Mouse (Mus musculus) embryonic facial prominence, embryonic 10.5 days (tissue): ENCODE results near the gene Rabepk. TPM values are rescaled to one million over a fixed set of nuclear protein-coding genes. Genes with fewer than 3 reads are reported as not detected.
"Not testable (repeated sequence)": the region's sequence is repeated elsewhere in the genome, so short reads cannot be mapped to it uniquely, and the experiment has no call there.

Source experiments
- DNase-seq: peaks from one replicate; pipeline ENCODE4 v3.0.0-alpha.2; 2017; ENCODE audit warnings: low spot score
- H3K27ac ChIP-seq: fragments of 300-500 bp; sonication (generic); replicated peaks from 2 replicates; pipeline ENCODE4 v1.5.1; 2016; ENCODE audit warnings: mild to moderate bottlenecking
- H3K27me3 ChIP-seq: fragments of 300-500 bp; sonication (generic); replicated peaks from 2 replicates; pipeline ENCODE4 v1.6.1; 2016; ENCODE audit warnings: low read depth, mild to moderate bottlenecking; ENCODE audit not compliant: poor library complexity, severe bottlenecking
- H3K36me3 ChIP-seq: fragments of 300-500 bp; sonication (generic); replicated peaks from 2 replicates; pipeline ENCODE4 v1.6.1; 2016; ENCODE audit warnings: mild to moderate bottlenecking, moderate library complexity
- H3K4me1 ChIP-seq: fragments of 300-500 bp; sonication (generic); 2 replicates; pipeline ENCODE4 v1.6.1; 2016
- H3K4me3 ChIP-seq: fragments of 300-500 bp; sonication (generic); 2 replicates; pipeline ENCODE4 v1.5.1; 2016; ENCODE audit warnings: mild to moderate bottlenecking, moderate library complexity
- H3K9me3 ChIP-seq: fragments of 300-500 bp; sonication (generic); 2 replicates; pipeline ENCODE4 v1.6.1; 2016; ENCODE audit warnings: mild to moderate bottlenecking
- WGBS: fragments of 180-500 bp; shearing (Covaris S2); methylation state at CpG from one replicate; pipeline ENCODE4 v1.1.7; 2016; 5-methylcytosine and 5-hydroxymethylcytosine counted together
- polyA plus RNA-seq: library from polyadenylated mRNA; unstranded; fragments of >200 nt; fragmentation: Nextera tagmentation; extraction: Ambion mirVana; gene quantifications from 2 replicates; pipeline ENCODE4 v1.2.1, GENCODE M21; 2016

The Rabepk gene
- 39.3 and 44.2 TPM in 2 replicates for polyA plus RNA-seq

DNA sequence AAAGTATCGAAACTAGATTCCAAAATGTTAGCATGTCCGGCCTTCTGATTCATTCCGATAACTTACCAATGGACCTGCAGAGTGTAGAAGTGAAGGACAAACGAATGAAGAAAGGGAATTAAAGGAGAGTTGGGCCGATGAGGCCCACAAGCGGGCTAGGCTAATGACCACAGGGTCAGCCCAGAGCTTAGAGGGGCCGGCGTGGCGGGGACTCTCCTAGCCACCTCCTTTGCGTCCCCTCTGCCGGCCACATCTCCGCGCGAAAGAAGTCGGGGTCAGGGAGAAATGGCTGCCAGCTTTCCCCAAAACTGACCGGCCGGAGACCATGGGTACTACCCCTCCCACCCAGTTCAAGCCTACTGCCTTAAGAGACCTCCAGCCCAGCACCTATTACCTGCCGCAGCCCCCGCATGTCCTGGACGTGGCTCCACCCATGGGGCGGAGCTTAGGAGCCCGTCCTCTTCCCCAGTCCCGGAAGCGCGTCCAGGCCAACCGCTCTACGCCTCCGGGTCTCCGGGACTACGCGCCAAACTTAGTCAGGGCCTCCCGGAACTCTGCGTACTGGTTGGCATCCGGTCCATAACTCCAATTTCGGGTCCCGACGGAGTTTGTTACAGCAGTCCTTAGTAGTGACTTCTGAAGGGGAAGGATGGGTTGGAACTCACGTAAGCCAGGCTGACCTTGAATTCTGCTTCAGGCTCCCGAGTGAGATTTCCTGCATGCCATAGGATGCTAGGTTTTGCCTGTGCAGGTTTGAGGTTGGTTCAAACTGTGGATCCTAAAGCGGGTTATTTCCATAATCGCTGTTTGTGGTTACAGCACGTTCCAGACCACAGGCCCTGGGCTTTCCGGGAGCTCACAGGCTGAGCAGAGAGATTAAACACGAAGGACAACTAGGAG is at the start of gene Rabepk:
Gene Rabepk (minus strand): TSS at position 556 of the 900 bp plus-strand sequence.
- Histone ChIP-seq H3K4me3 (peak within 1 kb of the TSS; percentile 79), H3K36me3 (peaks cover 35% of the 10 kb centered on the region), H3K9me3 (no peaks in the 10 kb centered on the region), H3K4me1 (peaks cover 34% of the 10 kb centered on the region), H3K27ac (peak within 1 kb of the TSS; percentile 86), H3K27me3 (no peaks in the 10 kb centered on the region)
- peak; percentile 88 for DNase-seq
- WGBS, result 5% methylated on average over 44 of the region's 44 CpGs

- Histone ChIP-seq H3K9me3 (no peaks in the 10 kb centered on the region), H3K4me1 (no peaks in the 10 kb centered on the region), H3K27me3 (no peaks in the 10 kb centered on the region), H3K4me3 (no peak overlapping the region), H3K27ac (no peak overlapping the region), H3K36me3 (peaks cover 43% of the 10 kb centered on the region)
- 87% methylated on average over 1 of the region's 1 CpGs for WGBS
- DNase-seq, result no peak
Measured at GRCm38 (mm10) chr2:34847702-34848101, 48.0 kb upstream of the Rabepk start.

GRCm38 (mm10) chr2:34843211-34843939 is 43.7 kb upstream of the Rabepk start:
- no peak for DNase-seq
- no peak overlapping the region for H3K4me3 ChIP-seq
- H3K4me1 ChIP-seq, result no peaks in the 10 kb centered on the region
- 88% methylated on average over 11 of the region's 11 CpGs for WGBS
- H3K36me3 ChIP-seq, result 0 out of 2 replicates have a peak, but pooled peaks cover 3% of the 10 kb centered on the region
- no peaks in the 10 kb centered on the region for H3K27me3 ChIP-seq
- no peaks in the 10 kb centered on the region for H3K9me3 ChIP-seq
- H3K27ac ChIP-seq, result no peak overlapping the region

DNA sequence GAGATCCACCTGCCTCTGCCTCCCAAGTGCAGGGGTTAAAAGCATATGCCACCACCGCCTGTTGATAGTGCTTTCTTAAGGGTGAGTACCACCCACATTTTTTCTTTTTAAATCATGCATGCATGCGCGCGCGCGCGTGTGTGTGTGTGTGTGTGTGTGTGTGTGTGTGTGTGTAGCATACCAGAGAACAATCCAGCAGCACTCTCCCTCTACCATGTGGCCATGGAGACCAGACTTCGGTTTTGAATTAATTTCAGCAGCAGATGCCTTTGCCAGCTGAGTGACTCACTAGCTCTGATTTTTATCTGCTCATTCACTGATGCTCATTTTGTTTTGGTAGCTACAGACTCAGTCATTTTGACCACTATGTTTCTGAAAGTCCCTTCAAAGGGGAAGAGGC is 42.0 kb upstream of the Rabepk start:
- Histone ChIP-seq H3K4me3 (no peak overlapping the region), H3K9me3 (no peaks in the 10 kb centered on the region), H3K27ac (no peak overlapping the region), H3K36me3 (no peaks in the 10 kb centered on the region), H3K4me1 (no peaks in the 10 kb centered on the region), H3K27me3 (no peaks in the 10 kb centered on the region)
- DNase-seq, result no peak
- 91% methylated on average over 8 of the region's 8 CpGs for WGBS

- WGBS, result 79% methylated on average over 5 of the region's 5 CpGs
- H3K27me3 ChIP-seq, H3K36me3 ChIP-seq, DNase-seq, H3K9me3 ChIP-seq, H3K27ac ChIP-seq, H3K4me1 ChIP-seq, H3K4me3 ChIP-seq: not testable (repeated sequence)
Measured at GRCm38 (mm10) chr2:34840143-34840542, 40.4 kb upstream of the Rabepk start.

DNA sequence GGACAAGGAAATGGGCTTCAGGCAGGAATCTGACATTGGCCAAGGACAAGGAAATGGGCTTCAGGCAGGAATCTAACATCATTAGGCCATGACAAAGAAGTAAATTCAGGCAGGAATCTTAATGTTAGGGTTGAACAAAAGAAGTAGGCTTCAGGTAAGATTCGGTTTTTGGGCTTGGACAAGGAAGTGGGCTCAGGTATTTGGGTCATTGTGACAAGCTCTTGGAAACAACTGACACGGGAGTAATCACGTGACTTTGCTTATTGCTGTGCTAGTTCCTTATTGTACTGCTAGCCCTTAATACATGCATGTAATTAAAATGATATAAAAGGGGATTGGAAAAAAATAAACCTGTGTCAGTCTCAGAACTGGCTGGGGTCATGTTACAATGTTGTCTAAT is 36.0 kb upstream of the Rabepk start:
- Histone ChIP-seq H3K27ac (no peak overlapping the region), H3K4me3 (no peak overlapping the region), H3K36me3 (no peaks in the 10 kb centered on the region), H3K9me3 (no peaks in the 10 kb centered on the region), H3K4me1 (no peaks in the 10 kb centered on the region), H3K27me3 (no peaks in the 10 kb centered on the region)
- no peak for DNase-seq
- 76% methylated on average over 3 of the region's 3 CpGs for WGBS

DNA sequence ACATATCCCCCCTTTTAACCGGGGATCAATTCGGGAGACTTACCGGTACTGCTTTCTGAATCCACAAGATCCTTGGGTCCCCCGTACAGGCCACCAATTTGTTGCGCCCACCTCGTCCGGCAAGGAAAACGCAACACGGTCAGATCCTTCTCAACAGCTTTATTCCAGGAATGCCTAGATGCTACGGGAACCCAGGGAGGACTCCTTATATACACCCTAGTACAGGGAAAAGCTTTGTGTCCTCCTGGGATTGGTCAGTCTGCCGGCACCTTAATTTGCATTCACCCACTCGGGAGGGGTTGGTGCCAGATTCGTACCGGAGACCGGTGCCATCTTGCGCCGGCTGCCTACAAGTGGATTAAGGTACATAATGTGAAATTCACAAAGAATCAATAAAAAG is 33.9 kb upstream of the Rabepk start:
- no peak for DNase-seq
- H3K27me3 ChIP-seq, result no peaks in the 10 kb centered on the region
- WGBS, result 88% methylated on average over 17 of the region's 17 CpGs
- peaks cover 8% of the 10 kb centered on the region; the same call in 1 of the 2 replicates for H3K9me3 ChIP-seq
- H3K4me3 ChIP-seq, result no peak overlapping the region
- H3K4me1 ChIP-seq, result no peaks in the 10 kb centered on the region
- H3K27ac ChIP-seq, result no peak overlapping the region
- H3K36me3 ChIP-seq, result no peaks in the 10 kb centered on the region

GRCm38 (mm10) chr2:34832766-34833457 is 33.2 kb upstream of the Rabepk start, which contains the start of gene Gm34653:
Gene Gm34653, plus strand, starts transcription at chr2:34833007.
- not testable (repeated sequence) for H3K9me3 ChIP-seq, H3K4me3 ChIP-seq, DNase-seq, H3K36me3 ChIP-seq, H3K4me1 ChIP-seq, H3K27ac ChIP-seq, H3K27me3 ChIP-seq
- WGBS, result 74% methylated on average over 11 of the region's 11 CpGs

GRCm38 (mm10) chr2:34830066-34830465 is 30.4 kb upstream of the Rabepk start:
- DNase-seq, H3K36me3 ChIP-seq, H3K4me1 ChIP-seq, H3K27ac ChIP-seq, H3K27me3 ChIP-seq, H3K4me3 ChIP-seq, H3K9me3 ChIP-seq: not testable (repeated sequence)
- WGBS, result 96% methylated on average over 17 of the region's 17 CpGs

- peaks cover 4% of the 10 kb centered on the region; the same call in 1 of the 2 replicates for H3K36me3 ChIP-seq
- no peak overlapping the region for H3K4me3 ChIP-seq
- WGBS, result 86% methylated on average over 1 of the region's 1 CpGs
- H3K4me1 ChIP-seq, result peaks cover 18% of the 10 kb centered on the region
- no peaks in the 10 kb centered on the region for H3K27me3 ChIP-seq
- no peak overlapping the region for H3K27ac ChIP-seq
- H3K9me3 ChIP-seq, result peaks cover 8% of the 10 kb centered on the region; the same call in 1 of the 2 replicates
- no peak for DNase-seq
Measured at GRCm38 (mm10) chr2:34828026-34828425, 28.3 kb upstream of the Rabepk start.

- Histone ChIP-seq H3K27me3 (no peaks in the 10 kb centered on the region), H3K4me1 (peaks cover 18% of the 10 kb centered on the region), H3K9me3 (peaks cover 8% of the 10 kb centered on the region; the same call in 1 of the 2 replicates), H3K36me3 (peaks cover 6% of the 10 kb centered on the region), H3K27ac (no peak overlapping the region), H3K4me3 (no peak overlapping the region)
- WGBS, result 93% methylated on average over 4 of the region's 4 CpGs
- no peak for DNase-seq
Measured at GRCm38 (mm10) chr2:34827591-34827990, 27.9 kb upstream of the Rabepk start.
